Mouse (Mus musculus) cerebellum, adult 8-10 months (tissue): ENCODE results near the gene Sycn.

ENCODE experiments used
- DNase-seq: peaks from one replicate; pipeline ENCODE4 v3.0.0; 2022

Gene Sycn

GRCm38 (mm10) chr7:28587644-28588043, 47.0 kb downstream of the Sycn start:
- no peak for DNase-seq
